Mouse (Mus musculus): ENCODE results near the gene Trp63.
"Not testable (repeated sequence)": the region's sequence is repeated elsewhere in the genome, so short reads cannot be mapped to it uniquely, and the experiment has no call there.

The Trp63 gene
- long read RNA-seq, experiment 1: 0 reads
- long read RNA-seq, experiment 2: 0 reads

DNA sequence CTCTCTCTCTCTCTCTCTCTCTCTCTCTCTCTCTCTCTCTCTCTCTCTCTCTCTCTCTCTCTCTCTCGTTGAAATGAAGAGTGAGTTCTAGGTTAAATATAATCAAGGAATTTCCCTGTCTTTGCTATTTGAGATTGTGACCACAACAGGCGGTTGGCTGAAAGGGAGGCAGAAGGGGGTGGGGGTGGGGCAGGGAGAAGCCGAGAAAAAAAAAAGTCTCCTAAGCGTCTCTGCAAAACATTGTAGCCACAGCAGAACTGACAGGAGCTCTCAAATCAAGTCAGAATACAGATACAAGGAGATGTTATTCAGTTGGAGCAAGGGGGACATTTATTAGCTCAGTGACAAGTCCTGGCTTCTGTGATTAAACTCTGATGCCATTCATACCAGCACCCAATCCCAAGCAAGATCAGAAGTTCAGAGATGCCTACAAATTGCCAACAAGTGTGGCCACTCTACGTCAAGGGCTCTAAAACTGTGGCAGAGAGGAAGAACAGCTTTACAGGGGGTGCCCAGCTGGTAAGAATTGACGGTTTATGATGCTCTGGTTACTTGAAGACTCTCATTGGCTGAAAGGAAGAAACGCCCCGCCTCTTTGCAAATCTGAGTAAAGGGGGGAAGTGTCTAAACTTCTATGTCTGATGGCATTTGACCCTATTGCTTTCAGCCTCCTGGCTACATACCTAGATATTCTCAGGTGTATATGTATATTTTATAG, at the start of gene Trp63:
Gene Trp63 (plus strand): TSS at position 233 of the 718 bp plus-strand sequence.
- intact Hi-C loops (cut with DNase I): no loop called here

DNA sequence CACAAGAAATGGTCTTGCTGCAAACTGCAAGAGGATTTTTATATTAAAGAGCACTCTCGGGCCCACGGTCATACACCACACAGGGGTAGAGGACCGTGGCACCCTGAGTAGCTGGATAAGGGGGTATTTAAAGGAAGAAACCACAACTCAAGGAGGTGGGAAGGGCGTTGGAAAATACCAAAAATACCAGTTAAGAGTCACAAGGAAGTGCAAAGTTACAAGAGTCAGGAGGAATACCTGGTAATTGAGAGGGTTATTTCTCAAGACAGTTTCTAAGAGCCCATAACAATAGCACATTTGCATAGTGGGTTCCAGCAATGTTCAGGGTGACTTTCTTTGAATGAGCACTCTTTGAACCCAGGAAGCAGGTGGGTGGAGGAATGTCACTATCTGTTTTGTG, 38.8 kb upstream of the Trp63 start:
- intact Hi-C loops (cut with DNase I): not testable (repeated sequence)

DNA sequence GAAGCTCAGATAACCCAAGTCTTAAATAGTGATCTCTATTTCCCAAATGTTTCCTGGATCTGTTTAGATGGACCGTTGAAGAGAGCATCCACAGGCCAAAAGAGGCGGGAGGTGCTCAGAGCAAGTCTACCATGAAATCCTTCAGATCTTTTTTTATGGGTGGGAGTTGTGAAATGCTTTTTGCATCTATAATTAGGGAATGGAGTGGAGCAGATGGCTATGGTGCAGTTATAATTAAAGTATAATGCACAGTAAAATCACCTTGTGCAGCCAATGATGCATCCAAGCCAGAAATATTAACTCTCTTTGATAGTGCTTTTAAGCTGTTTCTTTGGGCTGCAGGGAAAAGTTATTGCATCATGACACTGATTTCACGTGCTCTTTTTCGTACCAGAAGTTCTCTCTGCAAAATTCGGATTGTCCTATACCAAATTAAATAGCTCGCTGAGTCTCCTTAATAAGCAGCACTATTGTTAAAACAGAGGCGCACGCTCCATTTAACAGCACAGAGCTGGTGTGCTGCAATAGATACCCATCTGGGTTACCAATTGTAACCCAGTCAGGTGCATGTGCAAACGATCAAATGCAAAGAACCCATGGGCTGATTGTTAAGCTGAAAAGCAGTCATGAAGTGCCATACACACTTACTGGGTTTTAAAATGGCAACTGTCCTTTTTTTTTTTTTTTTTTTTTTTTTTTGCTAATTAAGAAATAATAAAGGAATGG, 22.9 kb upstream of the Trp63 start:
- intact Hi-C loops (cut with DNase I): no loop called here

DNA sequence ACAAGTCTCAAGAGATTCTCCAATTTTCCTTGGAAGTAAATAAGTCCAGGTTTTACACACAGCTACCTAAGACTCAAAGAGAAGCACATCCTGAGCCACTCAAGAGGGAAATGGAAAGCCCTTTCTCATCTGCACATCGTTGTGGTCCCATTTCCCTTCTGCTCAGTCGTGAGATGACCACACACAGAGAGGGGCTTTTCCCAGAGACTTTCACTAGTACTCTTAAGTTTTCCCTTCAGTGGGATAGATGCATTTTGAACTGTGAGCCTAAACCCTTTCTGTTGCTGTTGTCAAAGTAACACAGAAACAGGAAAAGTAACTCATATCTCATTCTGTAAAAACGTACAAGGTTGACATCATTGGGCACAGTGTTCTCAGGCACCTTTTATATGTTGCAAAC, 20.4 kb upstream of the Trp63 start:
- intact Hi-C loops (cut with DNase I): no loop called here

DNA sequence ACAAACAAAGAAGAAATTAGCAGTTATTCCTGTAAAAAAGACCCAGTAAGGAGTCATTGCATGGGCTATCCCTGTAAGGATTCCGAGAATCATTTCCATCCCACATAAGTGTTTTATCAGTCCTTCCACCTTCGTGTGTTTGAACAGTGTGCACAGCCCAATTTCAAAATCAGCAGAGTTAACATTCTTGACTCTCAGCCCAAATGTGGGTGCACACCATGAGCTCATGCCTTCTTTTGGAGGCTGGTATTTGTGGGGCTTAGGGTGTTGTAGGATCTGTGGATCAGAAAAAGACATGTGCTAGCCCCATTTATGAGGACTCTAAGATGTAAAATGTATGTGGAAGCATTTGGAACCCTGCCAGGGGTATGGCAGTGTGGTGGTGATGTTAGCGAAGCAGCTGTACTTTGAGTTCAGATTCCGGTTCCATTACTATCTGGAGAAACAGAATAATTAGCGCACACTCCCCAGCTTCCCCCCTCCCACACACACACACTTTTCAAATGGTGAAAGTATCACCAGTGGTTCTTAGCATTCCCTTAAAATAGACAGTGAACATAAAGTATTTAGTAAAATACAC, 9.6 kb upstream of the Trp63 start:
- intact Hi-C loops (cut with DNase I): no loop called here

DNA sequence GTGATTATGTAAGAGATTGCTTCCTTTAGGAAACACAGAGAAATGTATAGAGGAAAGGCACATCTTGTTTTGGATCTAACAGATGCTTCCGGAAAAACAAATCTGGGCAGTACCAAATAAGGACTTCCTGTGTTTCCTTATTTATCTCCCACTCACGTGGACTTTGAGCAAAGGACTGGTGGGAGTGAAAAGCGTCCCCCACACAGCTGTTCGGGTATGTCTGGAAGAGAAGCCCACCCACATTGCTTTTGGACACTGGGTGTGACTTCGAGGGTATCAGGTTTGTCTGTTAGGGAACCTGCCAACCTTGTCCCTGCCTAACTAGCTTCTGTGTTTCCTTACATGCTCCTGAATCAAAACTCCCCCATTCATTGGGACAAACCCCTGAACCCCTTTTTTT, 3.2 kb upstream of the Trp63 start:
- intact Hi-C loops (cut with DNase I): no loop called here

DNA sequence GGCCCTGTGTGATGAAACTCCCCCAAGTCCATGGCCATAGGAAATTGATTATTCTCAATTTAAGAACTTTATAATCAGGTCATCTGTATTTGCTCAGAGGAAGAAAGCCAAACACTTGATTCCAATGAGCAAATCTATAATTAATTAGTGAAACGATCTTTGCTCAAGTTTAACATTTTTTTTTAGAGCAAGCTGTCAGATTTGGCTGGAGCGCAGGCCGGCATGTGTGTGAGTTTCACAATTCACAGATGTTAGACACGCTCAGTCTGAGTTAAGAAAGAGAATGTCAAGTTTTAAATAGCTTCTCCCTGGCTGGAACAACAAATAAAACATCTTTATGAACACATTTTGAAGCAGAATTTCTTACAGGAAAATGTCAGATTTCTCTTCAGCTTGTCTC, 1.0 kb upstream of the Trp63 start:
- intact Hi-C loops (cut with DNase I): no loop called here

GRCm38 (mm10) chr16:25684572-25684971, 1.0 kb downstream of the Trp63 start:
- intact Hi-C loops (cut with DNase I): no loop called here

DNA sequence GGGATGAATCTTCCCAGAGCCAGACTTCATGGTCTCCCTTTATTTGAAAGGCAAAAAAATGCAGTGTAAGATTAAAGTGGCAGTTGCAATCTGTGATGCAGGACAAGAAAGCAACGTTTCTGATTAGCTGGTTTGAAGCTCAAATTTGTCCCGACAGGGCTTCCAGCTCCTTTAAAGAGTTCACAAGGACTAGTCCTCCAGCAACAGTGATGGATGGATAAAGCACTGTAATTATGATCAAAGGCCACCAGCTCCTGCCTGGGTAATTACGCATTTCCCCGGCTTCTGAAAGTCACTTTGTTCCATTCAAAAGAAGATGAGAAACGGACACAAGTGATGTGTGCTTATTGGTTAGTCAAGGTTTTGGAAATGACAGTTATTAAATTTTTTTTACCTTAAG, 7.0 kb downstream of the Trp63 start:
- intact Hi-C loops (cut with DNase I): no loop called here

GRCm38 (mm10) chr16:25701252-25701651, 17.7 kb downstream of the Trp63 start:
- intact Hi-C loops (cut with DNase I): no loop called here

GRCm38 (mm10) chr16:25706260-25706659, 22.7 kb downstream of the Trp63 start:
- intact Hi-C loops (cut with DNase I): no loop called here

GRCm38 (mm10) chr16:25715790-25716189, 32.2 kb downstream of the Trp63 start:
- intact Hi-C loops (cut with DNase I): no loop called here

DNA sequence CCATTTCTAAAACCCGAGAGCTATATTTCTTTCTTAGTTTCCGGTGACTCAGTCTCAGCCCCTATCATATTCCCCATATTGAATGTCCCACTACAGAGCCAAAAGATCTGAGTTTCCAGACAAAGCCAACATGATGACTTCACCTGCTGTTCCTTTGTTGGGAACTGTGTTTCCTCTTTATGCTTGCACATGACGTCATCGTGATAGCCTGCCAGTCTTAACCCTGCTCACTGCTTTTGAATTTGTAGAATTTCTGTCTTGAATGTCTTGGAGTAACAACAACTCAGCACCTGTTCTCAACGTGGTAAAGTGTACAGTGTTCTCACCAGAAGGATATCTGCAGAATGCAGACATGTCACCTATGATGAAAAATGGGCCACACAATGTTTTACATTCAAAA, 39.6 kb downstream of the Trp63 start:
- intact Hi-C loops (cut with DNase I): no loop called here

DNA sequence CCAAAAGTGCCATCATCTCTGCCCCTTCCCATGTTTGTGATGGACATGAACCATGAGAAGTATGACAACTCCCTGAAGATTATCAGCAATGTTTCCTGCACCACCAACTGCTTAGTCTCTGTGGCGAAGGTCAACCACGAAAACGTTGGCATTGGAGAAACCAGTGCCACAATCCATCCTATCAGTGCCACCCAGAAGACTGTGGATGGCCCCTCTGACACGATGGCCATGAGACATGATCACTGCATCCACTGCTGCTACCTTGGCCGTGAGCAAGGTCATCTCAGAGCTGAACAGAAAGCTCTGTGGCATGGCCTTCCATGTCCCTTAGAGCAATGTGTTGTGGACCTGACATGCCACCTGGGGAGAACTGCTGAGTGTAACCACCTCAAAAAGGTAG, 43.4 kb downstream of the Trp63 start:
- intact Hi-C loops (cut with DNase I): no loop called here

- intact Hi-C loops (cut with DNase I): no loop called here
Measured at GRCm38 (mm10) chr16:25727957-25728506, 44.5 kb downstream of the Trp63 start.

GRCm38 (mm10) chr16:25736912-25737311, 53.3 kb downstream of the Trp63 start:
- intact Hi-C loops (cut with DNase I): no loop called here

DNA sequence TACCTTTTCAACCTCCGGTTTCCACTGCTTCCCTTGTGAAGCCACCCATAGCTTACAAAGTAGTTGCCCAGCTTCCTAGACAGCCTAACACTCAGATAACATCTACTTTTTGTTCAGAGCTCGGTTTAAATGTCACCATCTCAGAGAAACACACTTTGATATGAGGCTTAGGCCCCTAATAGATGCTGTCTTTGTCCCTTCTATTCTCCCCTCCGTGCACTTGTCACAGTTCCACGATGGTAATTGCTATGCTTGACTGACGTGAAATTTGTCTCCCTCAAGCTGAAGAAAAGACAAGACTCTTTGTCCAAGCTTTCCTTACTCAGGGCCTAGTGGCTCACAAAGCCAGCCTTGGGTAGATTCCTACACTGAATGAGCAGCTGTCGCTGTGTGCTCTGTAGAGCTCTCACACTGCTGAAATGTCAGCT, 54.1 kb downstream of the Trp63 start:
- intact Hi-C loops (cut with DNase I): no loop called here

- intact Hi-C loops (cut with DNase I): no loop called here
Measured at GRCm38 (mm10) chr16:25746807-25747206, 63.2 kb downstream of the Trp63 start.

- intact Hi-C loops (cut with DNase I): no loop called here
Measured at GRCm38 (mm10) chr16:25751866-25752265, 68.3 kb downstream of the Trp63 start.

DNA sequence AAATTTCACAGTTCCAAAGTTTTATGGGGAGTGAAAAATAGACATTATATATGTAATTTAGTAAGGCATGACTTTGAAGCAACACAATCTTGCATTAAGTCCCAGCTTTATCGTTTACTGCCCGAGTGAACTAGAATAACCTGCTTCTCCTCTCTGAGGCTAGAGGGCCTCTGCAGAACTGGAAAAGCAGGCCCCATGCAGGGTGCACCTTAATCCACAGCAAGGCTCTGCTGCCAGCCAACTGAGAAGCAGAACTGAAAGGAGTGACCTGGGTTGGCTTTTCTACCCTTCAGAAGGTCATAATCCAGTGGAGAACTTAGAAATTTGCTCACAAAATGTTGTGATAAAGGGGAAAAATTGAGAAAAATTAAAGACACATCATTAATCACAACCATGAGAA, 74.5 kb downstream of the Trp63 start:
- intact Hi-C loops (cut with DNase I): no loop called here

DNA sequence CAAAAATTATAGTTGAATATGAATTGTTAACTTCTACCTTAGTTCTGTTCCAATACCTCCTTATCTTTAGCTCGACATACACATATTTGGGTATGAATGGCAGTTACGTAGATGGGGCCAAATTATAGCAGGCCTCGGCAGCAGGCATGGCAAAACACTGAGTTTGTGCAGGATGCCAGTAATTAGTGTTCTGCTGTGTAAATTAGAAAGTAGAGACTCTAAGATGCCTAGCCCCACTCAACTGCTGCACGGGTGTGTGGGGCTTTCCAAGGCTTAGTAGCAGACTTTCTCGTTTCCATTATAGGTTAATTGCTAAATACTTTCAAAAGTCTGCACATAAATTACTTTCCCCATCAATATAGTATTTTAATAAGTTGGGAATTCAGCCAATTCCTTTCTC, 82.0 kb downstream of the Trp63 start:
- intact Hi-C loops (cut with DNase I): no loop called here

DNA sequence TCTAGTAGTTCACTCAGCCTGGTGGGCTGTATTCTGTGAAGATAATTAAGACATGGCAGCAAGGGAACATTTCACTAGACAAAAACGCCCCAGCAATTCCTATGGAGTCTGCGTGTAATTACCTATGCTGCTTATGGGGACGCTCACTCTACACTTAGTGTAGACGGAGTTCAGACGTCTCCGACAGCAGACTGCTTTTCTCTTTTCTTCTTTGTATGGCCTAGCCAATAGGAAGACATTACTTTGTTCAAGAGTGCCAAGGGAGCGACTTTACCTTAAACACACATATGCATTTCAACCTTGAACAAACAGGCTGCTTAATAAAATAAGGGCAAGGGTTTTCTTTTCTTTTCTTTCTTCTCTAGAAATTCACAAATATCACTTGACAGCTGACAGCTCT, 91.0 kb downstream of the Trp63 start:
- intact Hi-C loops (cut with DNase I): no loop called here
